Mouse (Mus musculus) mouse trophoblast stem cell (cell line): Measurements from ENCODE around the gene Gm48552.

ENCODE experiments used
- in situ Hi-C, 2 experiments: fragments of 300-500 bp; cut with MseI, MboI; formaldehyde crosslinking; loops; 2 replicates in 1 of 2; 3 replicates in 1 of 2; pipeline ENCODE4 v1.15.1; 2025

Gm48552 gene

GRCm38 (mm10) chr10:81388505-81389055 is at the start of gene Gm48552:
TSS of gene Gm48552 (plus strand) at chr10:81389005.
- in situ Hi-C loops = no loop called here

GRCm38 (mm10) chr10:81340551-81341332 is 48.1 kb upstream of the Gm48552 start:
- in situ Hi-C loops = loop anchor here (5.0 kb wide), 1 partner anchor 53 kb away; no protein-coding TSS in a partner anchor

- in situ Hi-C loops = loop anchor here (5.0 kb wide), 1 partner anchor 54 kb away; no protein-coding TSS in a partner anchor
Measured at GRCm38 (mm10) chr10:81341333-81341949, 47.4 kb upstream of the Gm48552 start.

GRCm38 (mm10) chr10:81342686-81343505 is 45.9 kb upstream of the Gm48552 start, which contains the start of gene Gipc3:
TSS of gene Gipc3 (minus strand) at chr10:81343266.
- in situ Hi-C loops = loop anchor here (5.0 kb wide), 1 partner anchor 56 kb away; no protein-coding TSS in a partner anchor

- in situ Hi-C loops = loop anchor here (5.0 kb wide), 1 partner anchor 57 kb away; no protein-coding TSS in a partner anchor
Measured at GRCm38 (mm10) chr10:81344421-81345161, 44.2 kb upstream of the Gm48552 start.

- in situ Hi-C loops = no loop called here
Measured at GRCm38 (mm10) chr10:81345162-81345534, 43.7 kb upstream of the Gm48552 start.

GRCm38 (mm10) chr10:81346453-81347067 is 42.2 kb upstream of the Gm48552 start:
- in situ Hi-C loops = no loop called here

- in situ Hi-C loops = no loop called here
Measured at GRCm38 (mm10) chr10:81349146-81349545, 39.7 kb upstream of the Gm48552 start.

- in situ Hi-C loops = no loop called here
Measured at GRCm38 (mm10) chr10:81349961-81350350, 38.8 kb upstream of the Gm48552 start.

GRCm38 (mm10) chr10:81350351-81351063 is 38.3 kb upstream of the Gm48552 start, which contains the start of gene Hmg20b:
TSS of gene Hmg20b (minus strand) at chr10:81350480.
- in situ Hi-C loops = no loop called here

- in situ Hi-C loops = no loop called here
Measured at GRCm38 (mm10) chr10:81351678-81352291, 37.0 kb upstream of the Gm48552 start.

- in situ Hi-C loops = no loop called here
Measured at GRCm38 (mm10) chr10:81354738-81355477, 33.9 kb upstream of the Gm48552 start.

- in situ Hi-C loops = no loop called here
Measured at GRCm38 (mm10) chr10:81355533-81355932, 33.3 kb upstream of the Gm48552 start.

- in situ Hi-C loops = no loop called here
Measured at GRCm38 (mm10) chr10:81356352-81356990, 32.3 kb upstream of the Gm48552 start.

- in situ Hi-C loops = no loop called here
Measured at GRCm38 (mm10) chr10:81356991-81357844, 31.6 kb upstream of the Gm48552 start, which contains the start of gene Mfsd12. TSS of gene Mfsd12 (plus strand) at chr10:81357491.

GRCm38 (mm10) chr10:81358209-81358608 is 30.6 kb upstream of the Gm48552 start:
- in situ Hi-C loops = no loop called here

- in situ Hi-C loops = no loop called here
Measured at GRCm38 (mm10) chr10:81358841-81359240, 30.0 kb upstream of the Gm48552 start.
